26 mouse cellular contexts compared by ENCODE assay signal in genomic region chr12:85391148-85391547, GRCm38 (mm10). TPM values are rescaled to one million over a fixed set of nuclear protein-coding genes. Genes with fewer than 3 reads are reported as not detected.
DNase-seq lines count a peak whose midpoint lies in the region; ATAC-seq and TF ChIP-seq lines count a peak whose summit lies in the region.
"Had no signal": no experiment of that assay in that cellular context is flagged by ENCODE, and none has a peak within 500 bp of the region (broad histone marks: within the 10 kb centered on the region; RNA-seq: fewer than 3 reads in every experiment).

No protein-coding gene starts in this region.

- no peak for TF ChIP-seq CTCF in C2C12 (IDR thresholded peaks at IDR 0.05; ENCODE audit: control insufficient read depth, insufficient read depth, insufficient read length)
- TF ChIP-seq CTCF in cerebellum, adult 2 months (IDR thresholded peaks at IDR 0.05; ENCODE audit: borderline replicate concordance, insufficient read depth, low read depth, low read length) = no peak

- no peak overlapping the region for H3K4me2 ChIP-seq in myocyte (ENCODE audit: low read depth)
- H3K4me2 ChIP-seq: embryonic facial prominence, embryonic 13.5 days; embryonic facial prominence, embryonic 15.5 days; forebrain, embryonic 12.5 days had no signal

- H3K4me1 ChIP-seq in megakaryocyte, embryonic 14.5 days = peaks cover 33% of the 10 kb centered on the region
- no peaks in the 10 kb centered on the region for H3K4me1 ChIP-seq in cerebellum, adult 2 months (ENCODE audit: control insufficient read depth, insufficient read depth, low read length)
- H3K4me1 ChIP-seq: embryonic facial prominence, embryonic 13.5 days; forebrain, embryonic 10.5 days; forebrain, embryonic 12.5 days had no signal

- H3K79me2 ChIP-seq in C2C12 (ENCODE audit: control insufficient read depth, insufficient read depth) (no peaks in the 10 kb centered on the region), macrophage (ENCODE audit: inconsistent target) (no peaks in the 10 kb centered on the region), myocyte (ENCODE audit: control insufficient read depth, insufficient read depth) (no peaks in the 10 kb centered on the region)

- H3ac ChIP-seq in C2C12 (ENCODE audit: control insufficient read depth, insufficient read length, low read depth) (no peak overlapping the region), myocyte (ENCODE audit: control insufficient read depth, insufficient read length) (no peak overlapping the region)

- no peak for ATAC-seq in megakaryocyte, adult 5-6 weeks (ENCODE audit: poor library complexity, severe bottlenecking)
- ATAC-seq: forebrain, embryonic 14.5 days; forebrain, embryonic 16.5 days; Patski had no signal

- H3K36me3 ChIP-seq in megakaryocyte, embryonic 14.5 days (replicated peaks; ENCODE audit: low read length) = no peaks in the 10 kb centered on the region
- H3K36me3 ChIP-seq in C2C12 (ENCODE audit: control insufficient read depth, insufficient read depth) = no peaks in the 10 kb centered on the region
- no peaks in the 10 kb centered on the region for H3K36me3 ChIP-seq in macrophage (ENCODE audit: inconsistent target)
- no peaks in the 10 kb centered on the region for H3K36me3 ChIP-seq in myocyte (ENCODE audit: control insufficient read depth, insufficient read depth)
- H3K36me3 ChIP-seq: embryonic facial prominence, embryonic 13.5 days; embryonic facial prominence, embryonic 15.5 days; forebrain, embryonic 10.5 days; forebrain, embryonic 12.5 days had no signal

- DNase-seq in left cerebral cortex, adult 11 months (ENCODE audit: low spot score) = no peak
- DNase-seq in cerebellum, adult 2 months = no peak
- DNase-seq in adrenal gland, postnatal 25 days = no peak
- DNase-seq: adrenal gland, adult 2 months; adrenal gland, postnatal 10 days; adrenal gland, postnatal 36 days; B cell, adult 2 months; cerebellum, adult 11-12 months; cerebellum, adult 8-10 months; cerebellum, adult 9-11 months; cerebellum, postnatal 14 days; cerebellum, postnatal 36 days; embryo, embryonic 11 days had no signal

- peak overlapping the region; percentile 62 for H3K4me3 ChIP-seq in megakaryocyte, embryonic 14.5 days (replicated peaks)
- H3K4me3 ChIP-seq in C2C12 (ENCODE audit: insufficient read depth, poor library complexity, severe bottlenecking) (no peak overlapping the region), macrophage (ENCODE audit: inconsistent target) (no peak overlapping the region), myocyte (no peak overlapping the region)
- no peak overlapping the region for H3K4me3 ChIP-seq in cerebellum, adult 2 months (replicated peaks; ENCODE audit: insufficient read depth, low read depth, low read length)
- H3K4me3 ChIP-seq: embryonic facial prominence, embryonic 13.5 days; embryonic facial prominence, embryonic 15.5 days; erythroblast, embryonic 14.5 days; forebrain, embryonic 10.5 days; forebrain, embryonic 12.5 days had no signal

- no peaks in the 10 kb centered on the region for H3K79me3 ChIP-seq in C2C12 (ENCODE audit: low read depth)

- H3K27me3 ChIP-seq in megakaryocyte, embryonic 14.5 days (replicated peaks) = peaks cover 30% of the 10 kb centered on the region
- no peaks in the 10 kb centered on the region for H3K27me3 ChIP-seq in C2C12 (ENCODE audit: control insufficient read depth, insufficient read depth, insufficient read length)
- no peaks in the 10 kb centered on the region for H3K27me3 ChIP-seq in myocyte (ENCODE audit: control insufficient read depth, insufficient read depth, insufficient read length)
- H3K27me3 ChIP-seq in cerebellum, adult 2 months (ENCODE audit: control insufficient read depth, insufficient read depth, low read length) = no peaks in the 10 kb centered on the region
- H3K27me3 ChIP-seq: embryonic facial prominence, embryonic 13.5 days; embryonic facial prominence, embryonic 15.5 days; forebrain, embryonic 12.5 days; Patski had no signal

- no peak for TF ChIP-seq POLR2A in myocyte (IDR thresholded peaks at IDR 0.05; ENCODE audit: insufficient read length, low read depth)
- no peak for TF ChIP-seq POLR2A in cerebellum, adult 2 months (IDR thresholded peaks at IDR 0.05; ENCODE audit: borderline replicate concordance, insufficient read depth, low read length)

- H3K27ac ChIP-seq in macrophage = peak overlapping the region; percentile 39
- H3K27ac ChIP-seq in cerebellum, adult 2 months (ENCODE audit: insufficient read depth, low read length) = no peak overlapping the region
- H3K27ac ChIP-seq: embryonic facial prominence, embryonic 13.5 days; embryonic facial prominence, embryonic 15.5 days; forebrain, embryonic 10.5 days; forebrain, embryonic 12.5 days had no signal

- no peaks in the 10 kb centered on the region for H3K9me3 ChIP-seq in megakaryocyte, embryonic 14.5 days
- H3K9me3 ChIP-seq: embryonic facial prominence, embryonic 13.5 days; embryonic facial prominence, embryonic 15.5 days; forebrain, embryonic 10.5 days; forebrain, embryonic 12.5 days had no signal

- WGBS in macrophage (ENCODE audit: missing documents) = 23% methylated on average over 7 of the region's 7 CpGs
- 91% methylated on average over 7 of the region's 7 CpGs for WGBS in cerebellum, adult 2 months

TF ChIP-seq in C2C12, 6 proteins besides CTCF, POLR2A, EP300 and RAD21:
- TF ChIP-seq FOSL1 (IDR thresholded peaks at IDR 0.05; ENCODE audit: insufficient read depth, low read length, poor library complexity, severe bottlenecking) (no peak), USF1 (IDR thresholded peaks at IDR 0.05; ENCODE audit: low read depth) (peak; percentile 50), CEBPB (IDR thresholded peaks at IDR 0.05; ENCODE audit: low read depth) (no peak), MAX (IDR thresholded peaks at IDR 0.05) (no peak), MYOD1 (IDR thresholded peaks at IDR 0.05; ENCODE audit: control insufficient read depth, insufficient read length, low read depth) (no peak), MYOG (IDR thresholded peaks at IDR 0.05; ENCODE audit: control insufficient read depth, extremely low read depth, insufficient read length) (no peak)
TF ChIP-seq in C2C12: peak in this region for 1.

TF ChIP-seq in myocyte, 11 proteins besides CTCF, POLR2A, EP300 and RAD21:
- TF ChIP-seq MAX (IDR thresholded peaks at IDR 0.05; ENCODE audit: low read depth) (no peak), CEBPB (IDR thresholded peaks at IDR 0.05; ENCODE audit: insufficient read depth, poor library complexity, severe bottlenecking) (no peak), TCF3 (IDR thresholded peaks at IDR 0.05; ENCODE audit: insufficient read length, low read depth) (no peak), E2F4 (IDR thresholded peaks at IDR 0.05; ENCODE audit: insufficient read depth) (no peak), USF1 (IDR thresholded peaks at IDR 0.05; ENCODE audit: low read depth) (peak; percentile 50), MYOG (IDR thresholded peaks at IDR 0.05; ENCODE audit: control insufficient read depth in 1 of 3, insufficient read depth in 1 of 3, insufficient read length in 2 of 3, low read depth in 2 of 3) (no peak)

RNA-seq across cellular contexts. Expression of gene Tmed10, which starts 16.5 kb away (rescaled TPM):
- polyA plus RNA-seq in megakaryocyte, embryonic 14.5 days (2012; ENCODE audit: insufficient read depth, low replicate concordance) = 73.8 and 158 TPM in 2 replicates
- 297 and 300 TPM in 2 replicates for total RNA-seq in megakaryocyte, adult 5-6 weeks (2015)
- total RNA-seq in megakaryocyte, adult 5-6 weeks (2017) = 128 and 157 TPM in 2 replicates
- polyA plus RNA-seq in C2C12 (2012; fragmentation: generic; extraction: Trizol) (174 TPM), macrophage (2018) (317 to 419 TPM (median 387 TPM) in 3 replicates), myocyte (2012; fragmentation: generic; extraction: Trizol) (193 TPM)
- 10 to 100 TPM; 36.3 to 96.9 (median 66.9) TPM for total RNA-seq in macrophage (2018; cell fraction: chromatin; rRNA removed)
- total RNA-seq in macrophage (2018; cell fraction: cytosol; rRNA removed) = 100 to 1,000 TPM; 295 to 447 (median 378) TPM
- total RNA-seq in macrophage (2018; cell fraction: nucleus; rRNA removed) = 100 to 1,000 TPM in 25 of 26 experiments, 10 to 100 TPM in 1; 64.6 to 378 (median 214) TPM
- 174 and 178 TPM in 2 replicates for polyA plus RNA-seq in cerebellum, adult 2 months (2012; rRNA removed)
- total RNA-seq in adrenal gland, postnatal 25 days (2021) = 287 and 302 TPM in 2 replicates

RNA-seq across cellular contexts. Expression of gene Nek9, which starts 52.0 kb away (rescaled TPM):
- polyA plus RNA-seq in megakaryocyte, embryonic 14.5 days (2012; ENCODE audit: insufficient read depth, low replicate concordance) = 2.0 and 2.6 TPM in 2 replicates
- 40.9 TPM in 2 replicates for total RNA-seq in megakaryocyte, adult 5-6 weeks (2015)
- total RNA-seq in megakaryocyte, adult 5-6 weeks (2017) = 25.1 and 27.9 TPM in 2 replicates
- polyA plus RNA-seq in C2C12 (2012; fragmentation: generic; extraction: Trizol) = 28.4 TPM
- total RNA-seq in macrophage (2018; cell fraction: chromatin; rRNA removed) = 100 to 1,000 TPM in 7 of 26 experiments, 10 to 100 TPM in 19; 60.5 to 127 (median 89.8) TPM
- total RNA-seq in macrophage (2018; cell fraction: cytosol; rRNA removed) = 10 to 100 TPM; 44.3 to 72.9 (median 60.3) TPM
- total RNA-seq in macrophage (2018; cell fraction: nucleus; rRNA removed) = 10 to 100 TPM; 50.0 to 95.0 (median 69.6) TPM
- 40.7 to 65.1 TPM (median 55.7 TPM) in 3 replicates for polyA plus RNA-seq in macrophage (2018)
- 40.4 TPM for polyA plus RNA-seq in myocyte (2012; fragmentation: generic; extraction: Trizol)
- polyA plus RNA-seq in cerebellum, adult 2 months (2012; rRNA removed) = 38.6 and 40.1 TPM in 2 replicates
- total RNA-seq in adrenal gland, postnatal 25 days (2021) = 75.7 and 94.0 TPM in 2 replicates
